Mouse (Mus musculus): ENCODE measurements at regions not wholly inside any gene's neighbourhood (a gene's known extent, or its start where the extent isn't known, plus 50 kb on each side); places are given as distances from the start of the nearest gene placed in this dataset.
"Not testable (repeated sequence)": the region's sequence is repeated elsewhere in the genome, so short reads cannot be mapped to it uniquely, and the experiment has no call there.

DNA sequence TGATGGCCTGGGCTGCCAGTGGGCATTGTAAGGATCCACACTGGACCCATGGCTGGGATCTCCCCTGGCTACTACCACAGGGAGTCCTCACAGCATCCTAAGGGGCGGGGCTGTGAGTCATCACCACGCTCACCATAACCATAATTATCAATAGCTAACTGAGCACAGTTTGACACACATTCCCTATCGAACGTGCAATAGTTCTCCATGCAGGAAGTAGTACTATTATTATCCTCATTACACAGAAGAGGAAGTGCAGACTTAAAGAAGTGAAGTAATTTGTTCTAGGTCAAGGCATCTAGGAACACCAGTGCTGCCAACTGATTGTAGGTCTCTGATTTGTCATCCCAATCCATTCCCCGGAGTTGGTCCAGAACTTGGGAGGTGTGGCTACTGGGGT, 84.1 kb upstream of the Trim2 start:
- no peak for TF ChIP-seq POLR2A (IDR thresholded peaks at IDR 0.05; ENCODE audit: control insufficient read depth, low read depth, low read length)
- no peak for TF ChIP-seq CTCF (IDR thresholded peaks at IDR 0.05; ENCODE audit: control insufficient read depth, insufficient read depth, insufficient replicate concordance, low read depth, low read length)
- no peak overlapping the region for H3K4me3 ChIP-seq (ENCODE audit: control insufficient read depth, low read depth, low read length)
- H3K27me3 ChIP-seq (ENCODE audit: control insufficient read depth, insufficient read depth, low read length) = no peaks in the 10 kb centered on the region
- H3K4me1 ChIP-seq (ENCODE audit: control insufficient read depth, insufficient read depth, low read length) = no peaks in the 10 kb centered on the region
- no peaks in the 10 kb centered on the region for H3K36me3 ChIP-seq (ENCODE audit: control insufficient read depth, insufficient read depth, low read length)
- no peak overlapping the region for H3K27ac ChIP-seq (ENCODE audit: control insufficient read depth, insufficient read depth, low read depth, low read length)

DNA sequence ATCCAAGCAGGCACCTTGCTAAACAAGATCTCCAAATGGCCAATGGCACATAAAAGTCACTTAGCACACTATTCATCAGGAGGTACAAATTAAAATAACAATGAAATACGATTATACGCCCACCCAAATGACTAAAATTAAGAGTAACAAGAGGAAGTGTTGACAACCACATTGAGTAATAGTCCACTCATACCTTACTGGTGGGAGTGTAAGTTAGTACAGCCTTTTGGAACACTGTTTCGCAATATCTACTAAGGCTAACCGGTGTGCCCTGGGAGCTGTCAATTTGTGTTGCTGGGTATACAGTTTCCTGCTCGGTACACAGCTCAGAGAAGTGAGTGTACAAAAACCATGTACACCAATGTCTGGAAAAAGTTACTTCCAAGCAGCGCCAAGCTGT, 81.8 kb upstream of the Trim2 start:
- Histone ChIP-seq H3K36me3 (ENCODE audit: control insufficient read depth, insufficient read depth, low read length) (no peaks in the 10 kb centered on the region), H3K4me1 (ENCODE audit: control insufficient read depth, insufficient read depth, low read length) (no peaks in the 10 kb centered on the region), H3K27me3 (ENCODE audit: control insufficient read depth, insufficient read depth, low read length) (no peaks in the 10 kb centered on the region), H3K27ac (ENCODE audit: control insufficient read depth, insufficient read depth, low read depth, low read length) (no peak overlapping the region), H3K4me3 (ENCODE audit: control insufficient read depth, low read depth, low read length) (no peak overlapping the region)
- no peak for TF ChIP-seq POLR2A (IDR thresholded peaks at IDR 0.05; ENCODE audit: control insufficient read depth, low read depth, low read length)
- no peak for TF ChIP-seq CTCF (IDR thresholded peaks at IDR 0.05; ENCODE audit: control insufficient read depth, insufficient read depth, insufficient replicate concordance, low read depth, low read length)

DNA sequence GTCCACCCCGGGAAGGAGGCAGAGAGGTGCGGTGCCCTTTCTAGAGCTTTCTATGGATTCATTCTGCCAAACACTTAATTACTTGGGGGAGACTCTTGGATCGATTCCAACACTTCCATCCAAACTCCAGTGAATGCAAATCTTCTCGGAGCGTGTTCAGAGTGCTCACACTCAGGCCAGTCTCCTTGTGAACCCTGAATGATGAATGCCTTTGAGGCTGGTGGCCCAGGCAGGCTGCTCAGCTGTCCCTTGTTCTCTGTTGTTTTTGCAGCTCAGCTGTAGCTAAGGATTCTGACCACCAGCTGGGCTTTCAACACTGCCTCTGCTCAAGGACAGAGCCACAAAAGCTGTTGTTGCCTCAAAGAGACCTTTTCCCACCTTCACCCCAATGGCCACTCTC, 79.0 kb upstream of the Trim2 start:
- Histone ChIP-seq H3K27ac (ENCODE audit: control insufficient read depth, insufficient read depth, low read depth, low read length) (no peak overlapping the region), H3K27me3 (ENCODE audit: control insufficient read depth, insufficient read depth, low read length) (no peaks in the 10 kb centered on the region), H3K36me3 (ENCODE audit: control insufficient read depth, insufficient read depth, low read length) (no peaks in the 10 kb centered on the region), H3K4me3 (ENCODE audit: control insufficient read depth, low read depth, low read length) (no peak overlapping the region), H3K4me1 (ENCODE audit: control insufficient read depth, insufficient read depth, low read length) (no peaks in the 10 kb centered on the region)
- TF ChIP-seq POLR2A (IDR thresholded peaks at IDR 0.05; ENCODE audit: control insufficient read depth, low read depth, low read length) = no peak
- no peak for TF ChIP-seq CTCF (IDR thresholded peaks at IDR 0.05; ENCODE audit: control insufficient read depth, insufficient read depth, insufficient replicate concordance, low read depth, low read length)

DNA sequence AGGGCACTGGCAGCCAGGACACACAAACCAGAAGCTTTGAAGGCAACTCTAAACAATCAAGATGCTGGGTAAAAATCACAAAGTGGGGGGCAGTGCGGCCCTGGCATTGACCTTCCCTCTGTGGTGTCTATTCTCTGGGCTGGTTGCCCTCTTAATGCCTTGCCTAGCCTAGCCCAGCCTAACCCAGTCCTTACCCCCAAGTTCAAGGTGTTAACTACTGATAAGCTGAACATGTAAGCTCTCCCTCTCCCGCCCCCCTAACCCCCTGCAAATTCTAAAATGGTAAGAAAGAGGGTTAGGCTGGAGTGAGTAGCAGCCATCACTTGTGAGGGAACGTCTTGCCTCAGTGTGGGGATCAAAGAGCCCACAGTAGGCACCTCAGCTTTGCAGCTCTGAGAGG, 76.9 kb upstream of the Trim2 start:
- no peaks in the 10 kb centered on the region for H3K36me3 ChIP-seq (ENCODE audit: control insufficient read depth, insufficient read depth, low read length)
- TF ChIP-seq POLR2A (IDR thresholded peaks at IDR 0.05; ENCODE audit: control insufficient read depth, low read depth, low read length) = no peak
- TF ChIP-seq CTCF (IDR thresholded peaks at IDR 0.05; ENCODE audit: control insufficient read depth, insufficient read depth, insufficient replicate concordance, low read depth, low read length) = no peak
- no peak overlapping the region for H3K27ac ChIP-seq (ENCODE audit: control insufficient read depth, insufficient read depth, low read depth, low read length)
- no peaks in the 10 kb centered on the region for H3K27me3 ChIP-seq (ENCODE audit: control insufficient read depth, insufficient read depth, low read length)
- H3K4me3 ChIP-seq (ENCODE audit: control insufficient read depth, low read depth, low read length) = no peak overlapping the region
- no peaks in the 10 kb centered on the region for H3K4me1 ChIP-seq (ENCODE audit: control insufficient read depth, insufficient read depth, low read length)

DNA sequence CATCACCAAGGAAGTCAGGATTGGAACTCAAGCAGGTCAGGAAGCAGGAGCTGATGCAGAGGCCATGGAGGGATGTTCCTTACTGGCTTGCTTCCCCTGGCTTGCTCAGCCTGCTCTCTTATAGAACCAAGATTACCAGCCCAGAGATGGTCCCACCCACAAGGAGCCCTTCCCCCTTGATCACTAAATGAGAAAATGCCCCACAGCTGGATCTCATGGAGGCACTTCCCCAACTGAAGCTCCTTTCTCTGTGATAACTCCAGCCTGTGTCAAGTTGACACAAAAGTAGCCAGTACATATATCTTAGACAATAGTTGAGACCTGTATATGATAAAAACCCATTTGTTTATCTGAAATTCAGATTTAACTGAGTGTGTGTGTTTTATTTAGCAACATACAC, 76.4 kb upstream of the Trim2 start:
- H3K4me3 ChIP-seq (ENCODE audit: control insufficient read depth, low read depth, low read length); H3K27me3 ChIP-seq (ENCODE audit: control insufficient read depth, insufficient read depth, low read length); H3K4me1 ChIP-seq (ENCODE audit: control insufficient read depth, insufficient read depth, low read length); H3K27ac ChIP-seq (ENCODE audit: control insufficient read depth, insufficient read depth, low read depth, low read length); H3K36me3 ChIP-seq (ENCODE audit: control insufficient read depth, insufficient read depth, low read length): not testable (repeated sequence)

DNA sequence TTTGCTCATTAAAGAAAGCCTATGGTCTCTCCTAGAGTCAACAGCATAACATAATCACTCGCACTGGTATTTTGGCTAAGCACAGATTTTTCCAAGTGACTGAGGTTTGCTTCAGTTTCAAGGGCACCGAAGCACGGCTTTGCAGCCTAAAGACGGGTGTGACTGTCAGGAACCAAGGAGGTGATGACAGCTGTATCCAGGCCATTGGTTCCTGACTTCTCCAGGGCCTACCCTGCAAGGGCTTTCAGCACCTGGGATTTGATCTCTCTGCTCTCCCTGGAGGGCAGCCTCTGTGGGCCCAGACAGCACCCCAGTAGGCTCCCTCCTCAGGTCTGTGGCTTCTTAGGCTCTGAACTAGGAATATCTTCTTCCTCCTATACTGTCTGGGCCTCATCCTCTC, 75.3 kb upstream of the Trim2 start:
- Histone ChIP-seq H3K4me1 (ENCODE audit: control insufficient read depth, insufficient read depth, low read length) (no peaks in the 10 kb centered on the region), H3K27ac (ENCODE audit: control insufficient read depth, insufficient read depth, low read depth, low read length) (no peak overlapping the region), H3K36me3 (ENCODE audit: control insufficient read depth, insufficient read depth, low read length) (no peaks in the 10 kb centered on the region), H3K27me3 (ENCODE audit: control insufficient read depth, insufficient read depth, low read length) (no peaks in the 10 kb centered on the region), H3K4me3 (ENCODE audit: control insufficient read depth, low read depth, low read length) (no peak overlapping the region)
- no peak for TF ChIP-seq POLR2A (IDR thresholded peaks at IDR 0.05; ENCODE audit: control insufficient read depth, low read depth, low read length)

DNA sequence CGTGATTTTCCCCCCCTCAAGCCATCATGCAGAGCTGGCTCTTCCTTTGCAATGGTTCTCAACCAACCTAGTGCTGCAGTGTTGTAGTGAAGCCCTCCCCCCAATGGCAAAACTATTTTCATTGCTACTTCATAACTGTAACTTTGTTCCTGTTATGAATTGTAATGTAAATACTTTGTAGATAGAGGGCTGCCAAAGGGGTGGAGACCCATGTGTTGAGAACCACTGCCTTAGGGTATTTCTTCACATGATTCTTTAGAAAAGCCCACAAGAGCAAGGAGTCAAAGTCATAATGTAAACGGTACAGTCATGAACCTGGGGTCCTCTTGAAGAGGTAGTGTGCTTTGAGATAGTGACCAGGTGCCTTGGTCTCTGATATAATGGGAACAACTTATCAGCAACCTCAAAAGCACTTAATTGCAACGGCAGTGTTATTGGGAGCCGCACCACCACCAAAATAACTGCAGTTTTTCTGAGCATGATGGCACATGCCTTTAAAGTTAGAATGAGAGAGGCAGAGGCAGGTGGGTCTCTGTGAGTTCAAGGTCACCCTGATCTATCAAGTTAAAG, 72.4 kb upstream of the Trim2 start:
- Histone ChIP-seq H3K27me3 (ENCODE audit: control insufficient read depth, insufficient read depth, low read length) (no peaks in the 10 kb centered on the region), H3K4me3 (ENCODE audit: control insufficient read depth, low read depth, low read length) (peak overlapping the region; percentile 14; the same call in 1 of the 2 replicates)

DNA sequence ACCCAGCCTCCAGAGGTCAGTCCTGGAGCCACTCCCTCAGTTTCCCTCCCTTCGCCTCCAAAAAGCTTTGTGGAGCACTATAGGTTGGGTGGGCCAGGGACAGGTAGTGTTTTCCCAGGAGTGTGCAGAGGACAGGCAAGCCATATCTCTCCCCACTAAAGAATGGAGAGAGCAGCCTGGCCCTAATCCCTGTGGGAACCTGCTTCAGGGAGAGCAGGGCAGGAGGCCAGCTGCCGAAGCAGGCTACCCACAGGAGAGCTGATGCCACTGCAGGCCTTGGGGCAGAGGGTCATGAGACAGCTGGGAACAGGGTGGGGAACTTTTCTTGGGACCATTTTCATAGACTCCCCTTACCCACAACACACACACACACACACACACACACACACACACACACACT, 69.8 kb upstream of the Trim2 start:
- Histone ChIP-seq H3K27ac (ENCODE audit: control insufficient read depth, insufficient read depth, low read depth, low read length) (no peak overlapping the region), H3K4me1 (ENCODE audit: control insufficient read depth, insufficient read depth, low read length) (no peaks in the 10 kb centered on the region)
- TF ChIP-seq POLR2A (IDR thresholded peaks at IDR 0.05; ENCODE audit: control insufficient read depth, low read depth, low read length) (no peak), CTCF (IDR thresholded peaks at IDR 0.05; ENCODE audit: control insufficient read depth, insufficient read depth, insufficient replicate concordance, low read depth, low read length) (no peak)

More for the DNA sequence above, 72.4 kb upstream of the Trim2 start:
- H3K27ac ChIP-seq (ENCODE audit: control insufficient read depth, insufficient read depth, low read depth, low read length) = no peak overlapping the region
- TF ChIP-seq POLR2A (IDR thresholded peaks at IDR 0.05; ENCODE audit: control insufficient read depth, low read depth, low read length) (no peak), CTCF (IDR thresholded peaks at IDR 0.05; ENCODE audit: control insufficient read depth, insufficient read depth, insufficient replicate concordance, low read depth, low read length) (no peak)
- H3K36me3 ChIP-seq (ENCODE audit: control insufficient read depth, insufficient read depth, low read length) = no peaks in the 10 kb centered on the region
- no peaks in the 10 kb centered on the region for H3K4me1 ChIP-seq (ENCODE audit: control insufficient read depth, insufficient read depth, low read length)

More for the DNA sequence above, 69.8 kb upstream of the Trim2 start:
- H3K36me3 ChIP-seq (ENCODE audit: control insufficient read depth, insufficient read depth, low read length) = no peaks in the 10 kb centered on the region
- no peaks in the 10 kb centered on the region for H3K27me3 ChIP-seq (ENCODE audit: control insufficient read depth, insufficient read depth, low read length)
- no peak overlapping the region for H3K4me3 ChIP-seq (ENCODE audit: control insufficient read depth, low read depth, low read length)
